Mouse (Mus musculus): ENCODE measurements at regions not wholly inside any gene's neighbourhood (a gene's known extent, or its start where the extent isn't known, plus 50 kb on each side); places are given as distances from the start of the nearest gene placed in this dataset.
"Not testable (repeated sequence)": the region's sequence is repeated elsewhere in the genome, so short reads cannot be mapped to it uniquely, and the experiment has no call there.

- peak; percentile 67 for ATAC-seq
- H3K36me3 ChIP-seq (ENCODE audit: control insufficient read depth, insufficient read depth); H3K4me3 ChIP-seq (replicated peaks; ENCODE audit: low read length); H3K9ac ChIP-seq (replicated peaks; ENCODE audit: low read depth, low read length); H3K27ac ChIP-seq (ENCODE audit: low read length); H3K9me3 ChIP-seq (ENCODE audit: control insufficient read depth, low read length); H3K4me1 ChIP-seq (replicated peaks; ENCODE audit: control insufficient read depth, insufficient read depth, low read length); H3K27me3 ChIP-seq (replicated peaks; ENCODE audit: control insufficient read depth, insufficient read depth, low read length); H3K4me2 ChIP-seq (ENCODE audit: low read length): not testable (repeated sequence)
- WGBS: 61% methylated on average over 11 of the region's 11 CpGs
Observed at GRCm38 (mm10) chr1:110336303-110336702, 354.1 kb downstream of the Cdh7 start.

Data from forebrain, embryonic 16.5 days (tissue).